Mouse (Mus musculus) myocyte (in vitro differentiated cells): Measurements from ENCODE around the gene Gad2.
"Not testable (repeated sequence)": the region's sequence is repeated elsewhere in the genome, so short reads cannot be mapped to it uniquely, and the experiment has no call there.

Source experiments
- CEBPB ChIP-seq: IDR thresholded peaks from 2 replicates; pipeline ENCODE4 v1.6.1; 2011; ENCODE audit warnings: mild to moderate bottlenecking, moderate library complexity; ENCODE audit not compliant: poor library complexity, insufficient read depth, severe bottlenecking
- E2F4 ChIP-seq: IDR thresholded peaks from one replicate; pipeline ENCODE4 v1.6.1; 2011; ENCODE audit warnings: mild to moderate bottlenecking, control low read depth, moderate library complexity; ENCODE audit not compliant: insufficient read depth
- MAX ChIP-seq: IDR thresholded peaks from one replicate; pipeline ENCODE4 v1.6.1; 2011; ENCODE audit warnings: low read depth, mild to moderate bottlenecking, control low read depth
- MYOD1 ChIP-seq, 3 experiments: IDR thresholded peaks; one replicate each; pipeline ENCODE4 v1.6.1; 2011; ENCODE audit warnings: control low read depth in 2 of 3, low read depth in 2 of 3, mild to moderate bottlenecking in 2 of 3, moderate library complexity in 1 of 3; ENCODE audit not compliant: insufficient read length in 2 of 3, control insufficient read depth in 1 of 3
- MYOG ChIP-seq, 3 experiments: IDR thresholded peaks; one replicate each; pipeline ENCODE4 v1.6.1; 2011; ENCODE audit warnings: control low read depth in 2 of 3, low read depth in 2 of 3, mild to moderate bottlenecking in 2 of 3; ENCODE audit not compliant: insufficient read length in 2 of 3, control insufficient read depth in 1 of 3, insufficient read depth in 1 of 3
- POLR2A ChIP-seq: IDR thresholded peaks from one replicate; pipeline ENCODE4 v1.6.1; 2011; ENCODE audit warnings: low read depth, mild to moderate bottlenecking, control low read depth, moderate library complexity; ENCODE audit not compliant: insufficient read length
- POLR2AphosphoS2 ChIP-seq: IDR thresholded peaks from one replicate; pipeline ENCODE4 v1.6.1; 2011; ENCODE audit warnings: low read depth, control low read depth; ENCODE audit not compliant: insufficient read length
- REST ChIP-seq: IDR thresholded peaks from one replicate; pipeline ENCODE4 v1.6.1; 2011; ENCODE audit warnings: mild to moderate bottlenecking, control low read depth, moderate library complexity; ENCODE audit not compliant: insufficient read depth, insufficient read length
- SRF ChIP-seq: IDR thresholded peaks from one replicate; pipeline ENCODE4 v1.6.1; 2011; ENCODE audit warnings: low read depth; ENCODE audit not compliant: control insufficient read depth, insufficient read length
- TCF12 ChIP-seq: IDR thresholded peaks from one replicate; pipeline ENCODE4 v1.6.1; 2011; ENCODE audit warnings: mild to moderate bottlenecking, control low read depth; ENCODE audit not compliant: poor library complexity, insufficient read depth, severe bottlenecking
- TCF3 ChIP-seq: IDR thresholded peaks from one replicate; pipeline ENCODE4 v1.6.1; 2011; ENCODE audit warnings: low read depth, control low read depth; ENCODE audit not compliant: insufficient read length
- USF1 ChIP-seq: IDR thresholded peaks from one replicate; pipeline ENCODE4 v1.6.1; 2011; ENCODE audit warnings: low read depth, mild to moderate bottlenecking, control low read depth, moderate library complexity

GRCm38 (mm10) chr2:22589382-22590205 lies 32.4 kb upstream of the Gad2 start:
- TF ChIP-seq POLR2A; MAX; POLR2AphosphoS2; E2F4; CEBPB; TCF12; REST; SRF; MYOD1 (IDR thresholded peaks at IDR 0.05; ENCODE audit: control insufficient read depth in 1 of 3, insufficient read length in 2 of 3, low read depth in 2 of 3); MYOG (IDR thresholded peaks at IDR 0.05; ENCODE audit: control insufficient read depth in 1 of 3, insufficient read depth in 1 of 3, insufficient read length in 2 of 3, low read depth in 2 of 3); USF1; TCF3: not testable (repeated sequence)
